Mouse (Mus musculus) ES-E14 (cell line): ENCODE measurements around the gene Wdr95.

Source experiments
- CHD2 ChIP-seq: IDR thresholded peaks from 2 replicates; pipeline ENCODE4 v1.6.1; 2014; ENCODE audit warnings: mild to moderate bottlenecking, low read depth, low read length, inconsistent platforms
- MAFK ChIP-seq: IDR thresholded peaks from 2 replicates; pipeline ENCODE4 v1.6.1; 2014; ENCODE audit warnings: mild to moderate bottlenecking, low read depth, low read length, inconsistent platforms; ENCODE audit not compliant: insufficient read depth
- ZC3H11A ChIP-seq: IDR thresholded peaks from 2 replicates; pipeline ENCODE4 v1.6.1; 2012; ENCODE audit warnings: low read depth, mild to moderate bottlenecking, inconsistent platforms, low read length, borderline replicate concordance
- ZNF384 ChIP-seq: IDR thresholded peaks from 2 replicates; pipeline ENCODE4 v1.6.1; 2012; ENCODE audit warnings: low read depth, low read length, inconsistent platforms

DNA sequence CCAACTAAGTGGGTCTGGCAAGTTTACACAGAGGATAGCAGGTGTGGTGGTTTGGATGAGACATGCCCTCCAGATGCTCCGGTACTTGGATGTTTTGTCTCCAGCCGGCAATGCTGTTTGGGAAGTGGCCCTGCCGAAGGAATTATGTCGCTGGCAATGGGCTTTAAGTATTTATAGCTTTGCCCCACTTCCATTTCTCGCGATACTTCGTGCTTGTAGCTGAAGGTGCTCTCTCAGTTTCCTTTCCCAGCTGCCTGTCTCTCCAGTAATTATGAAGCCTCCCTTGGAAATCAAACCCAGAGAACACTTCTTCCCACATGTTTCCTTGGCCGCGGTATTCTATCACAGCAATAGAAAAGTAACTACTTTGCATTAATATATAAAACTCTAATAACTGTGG lies 127.2 kb downstream of the Wdr95 start:
- no peak for TF ChIP-seq CHD2
- TF ChIP-seq ZNF384 = no peak
- TF ChIP-seq ZC3H11A = no peak
- no peak for TF ChIP-seq MAFK
